Mouse (Mus musculus): ENCODE results near the gene Cenpw.

Gene Cenpw

GRCm38 (mm10) chr10:30199916-30200826 lies at the start of gene Cenpw:
Gene Cenpw (minus strand): TSS chr10:30200560.
- peak; percentile 71 for DNase-seq

DNA sequence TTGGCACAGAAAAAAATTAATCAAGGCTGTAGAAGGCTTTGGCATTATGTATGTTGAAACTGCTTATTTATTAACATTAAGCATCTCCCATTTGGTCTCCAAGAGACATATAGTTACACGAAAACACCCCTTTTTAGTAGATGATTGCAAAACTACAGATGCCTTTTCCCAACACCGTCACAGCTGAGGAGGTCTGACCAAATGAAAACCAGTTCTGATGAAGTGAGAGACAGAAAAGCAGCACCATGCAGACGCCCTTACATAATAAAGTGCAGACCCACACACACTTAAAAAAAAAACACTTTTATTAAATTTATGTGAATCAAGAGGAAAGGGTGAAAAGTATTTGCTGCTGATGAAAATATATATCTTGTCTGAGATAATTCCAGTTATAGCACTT lies 49.3 kb upstream of the Cenpw start:
- no peak for DNase-seq

DNA sequence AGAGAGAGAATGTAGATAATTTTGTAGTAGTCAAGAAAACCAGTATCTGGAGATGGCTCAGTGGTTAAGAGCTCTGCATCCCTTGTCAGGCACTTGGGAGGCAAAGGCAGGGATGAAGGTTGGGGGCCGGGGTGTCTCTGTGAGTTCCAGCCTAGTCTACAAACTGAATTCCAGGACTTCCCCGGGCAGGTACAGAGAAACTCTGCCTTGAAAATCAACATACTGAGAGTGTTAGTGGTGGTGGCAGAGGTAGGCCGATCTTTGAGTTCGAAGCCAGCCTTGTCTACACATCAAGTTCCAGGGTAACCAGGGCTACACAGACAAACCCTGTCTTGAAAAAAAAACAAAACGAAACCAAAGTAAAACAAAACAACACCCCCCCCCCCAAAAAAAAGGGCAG lies 859 bp downstream of the Cenpw start:
- DNase-seq: no peak

DNA sequence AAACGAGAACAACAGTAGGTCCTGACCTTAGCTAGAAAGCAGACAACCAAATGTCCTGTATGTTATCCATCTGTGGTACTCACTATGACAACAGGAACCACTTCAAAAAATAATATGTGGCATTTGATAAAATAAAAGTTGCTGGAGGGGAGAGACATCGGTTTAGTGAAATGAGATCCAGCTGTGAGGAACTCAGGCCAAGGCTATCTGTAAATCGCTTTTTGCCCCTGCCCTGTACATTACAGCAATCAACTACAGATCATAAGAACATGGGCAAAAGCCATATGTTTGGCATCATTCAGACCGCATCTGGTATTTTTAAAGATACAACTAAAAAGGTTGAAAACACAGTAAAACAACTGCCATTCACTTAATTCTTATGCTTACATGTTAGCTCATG lies 32.7 kb downstream of the Cenpw start:
- DNase-seq: no peak
